Mouse (Mus musculus) CD8-positive naive resting alpha-beta T cell, adult 2 months (primary cell): Measurements from ENCODE around the gene Pmpca.

Experiments used
- DNase-seq, 2 experiments: peaks; one replicate each; pipeline ENCODE4 v3.0.0; 2022; ENCODE audit warnings: low read depth in 2 of 2, low spot score in 2 of 2

Gene Pmpca

DNA sequence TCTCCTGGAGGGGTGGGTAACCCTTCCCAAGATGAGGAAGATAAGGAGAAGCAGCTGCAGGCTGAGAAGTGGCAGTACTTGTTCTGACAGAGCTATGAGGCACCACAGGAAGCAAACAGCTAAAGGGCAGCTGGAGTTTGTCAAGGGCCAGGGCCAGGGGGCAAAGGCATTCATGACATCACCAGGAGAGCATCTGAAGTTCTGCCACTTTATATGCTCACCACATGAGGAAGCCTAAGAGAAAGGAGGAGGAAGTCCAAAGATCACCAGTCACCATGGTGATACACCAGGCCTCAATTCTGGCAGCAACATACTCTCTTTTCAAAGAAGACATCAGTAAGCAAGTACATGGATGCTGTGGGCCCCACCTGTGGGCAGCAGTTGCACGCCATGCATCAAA, 33.9 kb downstream of the Pmpca start:
- DNase-seq: no peak

DNA sequence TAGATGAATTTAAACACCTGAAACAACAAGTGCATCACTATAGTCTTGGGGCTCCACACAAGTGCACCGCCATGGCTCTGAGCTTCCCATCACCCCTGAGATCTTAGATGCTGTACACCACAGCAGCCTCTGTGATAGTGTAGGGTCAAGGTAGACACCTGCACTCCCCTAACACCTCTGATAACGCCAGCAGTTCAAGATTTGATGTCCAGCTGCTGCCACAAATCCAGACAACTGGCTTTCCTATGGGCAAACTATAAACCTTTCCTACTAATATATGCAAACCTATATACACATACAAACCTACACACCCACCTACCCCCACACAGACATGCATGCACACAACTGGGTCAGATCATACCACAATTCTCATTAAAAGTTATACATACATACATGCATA, 35.4 kb downstream of the Pmpca start:
- DNase-seq: no peak

DNA sequence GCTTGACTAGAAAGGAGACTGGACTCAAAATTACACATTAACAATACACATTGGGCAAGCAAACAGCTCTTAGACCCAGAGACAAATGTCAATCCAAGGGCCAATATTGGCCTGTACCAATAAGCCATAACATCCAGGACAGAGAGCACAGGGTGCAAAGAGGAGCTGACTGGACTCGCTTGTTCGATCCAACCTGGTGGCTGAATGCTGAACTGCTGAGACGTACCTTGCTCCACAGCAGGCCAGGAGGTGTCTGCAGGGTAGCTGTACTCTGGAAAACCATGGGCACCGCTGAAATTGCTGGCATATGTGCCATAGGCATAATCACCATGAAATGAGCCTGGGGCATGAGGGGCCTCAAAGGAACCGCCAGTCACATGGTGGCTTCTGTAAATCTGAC, 40.7 kb downstream of the Pmpca start:
- no peak for DNase-seq

DNA sequence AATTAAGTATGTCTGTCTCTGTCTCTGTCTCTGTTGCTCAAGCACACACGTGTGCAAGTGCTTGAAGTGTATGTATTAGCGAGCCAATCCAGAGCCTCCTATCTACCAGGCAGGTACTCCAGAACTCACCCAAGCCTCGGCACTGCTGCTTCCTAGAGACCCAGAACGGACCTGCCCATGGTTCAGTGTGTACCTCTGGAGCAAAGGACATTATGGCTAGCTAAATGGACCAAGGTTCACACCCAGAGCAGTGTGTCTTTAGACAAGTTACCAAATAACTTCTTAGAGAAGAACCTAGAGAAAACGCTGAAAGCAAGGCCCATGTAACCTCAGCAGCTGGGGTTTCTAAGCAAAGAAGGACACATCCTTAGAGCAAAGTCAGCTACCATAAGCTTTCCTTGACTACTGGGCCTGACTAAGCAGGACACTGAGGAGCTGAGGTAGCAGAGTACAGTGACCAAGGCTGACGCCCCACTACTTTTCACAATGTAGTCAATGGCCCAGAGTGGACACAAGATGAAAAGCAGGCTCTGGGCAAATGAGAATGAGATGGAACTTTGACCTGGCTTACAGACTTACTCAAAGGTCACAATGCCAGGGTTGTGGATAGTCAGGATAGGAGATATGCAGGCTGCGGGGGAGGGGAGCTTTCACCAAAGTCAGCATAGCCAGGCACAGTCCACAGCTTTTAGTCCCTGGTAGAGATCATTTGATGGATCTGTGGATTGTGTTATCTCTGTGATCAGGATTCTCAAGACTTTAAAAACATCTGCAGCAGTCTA, 45.8 kb downstream of the Pmpca start:
- DNase-seq: no peak

DNA sequence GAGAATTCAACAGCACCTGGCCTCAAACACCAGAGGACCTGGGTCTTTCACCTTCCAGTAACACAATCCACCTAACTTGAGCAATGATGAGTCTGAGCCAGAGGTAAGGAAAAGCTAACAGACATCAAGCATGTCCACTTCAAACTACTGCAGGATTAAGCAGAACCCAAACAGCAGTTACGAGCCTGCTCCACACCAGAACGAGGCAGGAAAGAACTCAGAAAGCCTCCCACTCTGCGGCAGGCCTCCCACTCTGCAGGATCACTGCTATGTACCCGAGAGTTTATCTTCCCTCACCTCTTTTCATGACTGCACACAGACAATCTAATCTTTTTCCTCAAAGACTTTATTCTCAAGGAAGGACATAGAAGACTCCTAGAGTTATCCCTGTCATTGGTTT, 48.1 kb downstream of the Pmpca start:
- no peak for DNase-seq

DNA sequence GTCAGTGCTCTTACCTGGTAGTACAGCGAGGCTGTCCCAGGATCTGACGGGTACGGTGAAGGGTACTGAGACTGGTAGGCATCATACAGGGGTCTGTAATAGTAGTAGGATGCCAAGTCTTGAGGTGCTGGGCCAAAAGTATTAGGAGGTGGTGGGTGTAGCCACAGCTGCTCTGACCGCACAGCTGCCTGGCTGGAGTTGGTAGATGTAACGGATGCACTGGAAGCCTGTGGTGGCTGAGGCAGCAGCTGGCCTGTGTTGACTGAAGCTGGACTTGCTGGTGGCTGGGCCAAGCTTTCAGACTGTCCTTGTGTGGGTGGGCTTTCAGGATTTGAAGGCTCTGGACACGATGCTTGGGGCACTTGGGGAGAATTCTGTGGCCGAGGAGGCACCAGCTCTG, 49.2 kb downstream of the Pmpca start:
- no peak for DNase-seq

DNA sequence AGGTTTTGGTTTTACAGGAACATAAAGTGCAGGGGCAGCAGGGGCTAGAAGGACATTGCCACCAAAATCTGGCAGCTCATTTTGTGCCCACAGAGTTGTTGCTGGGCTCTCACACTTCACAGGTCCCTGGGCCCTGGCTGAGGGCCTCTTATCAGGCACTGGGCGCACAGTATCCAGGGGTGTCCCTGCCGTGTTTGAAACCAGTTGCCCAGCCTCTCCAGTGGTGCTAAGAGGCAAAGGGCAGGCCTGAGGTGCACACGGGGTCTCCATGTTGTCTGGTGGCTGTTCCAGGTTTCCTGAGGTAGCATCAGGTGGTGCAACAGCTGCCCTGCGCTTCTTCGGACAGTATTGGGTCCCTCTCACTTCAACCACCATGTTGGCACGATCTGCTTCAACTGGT, 50.5 kb downstream of the Pmpca start:
- DNase-seq: no peak

DNA sequence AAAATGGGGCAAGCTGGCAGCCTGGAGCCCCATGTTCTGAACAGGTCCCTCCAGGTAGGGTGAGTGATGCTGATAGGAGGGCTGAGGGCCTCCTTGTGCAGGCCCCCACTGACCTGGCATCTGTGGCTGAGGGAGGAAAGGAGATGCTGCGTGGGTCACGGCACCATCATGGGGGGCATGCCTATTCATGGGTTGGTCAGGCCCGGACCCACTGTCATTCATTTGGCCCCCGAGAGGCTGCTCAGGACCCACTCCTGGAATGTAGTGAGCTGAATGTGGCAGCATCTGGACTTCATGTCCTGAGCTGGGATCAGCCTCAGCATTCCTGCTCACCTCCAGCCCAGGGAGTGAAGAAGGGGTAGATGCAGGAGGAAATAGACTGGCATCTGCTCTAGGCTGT, 52.1 kb downstream of the Pmpca start:
- no peak for DNase-seq

DNA sequence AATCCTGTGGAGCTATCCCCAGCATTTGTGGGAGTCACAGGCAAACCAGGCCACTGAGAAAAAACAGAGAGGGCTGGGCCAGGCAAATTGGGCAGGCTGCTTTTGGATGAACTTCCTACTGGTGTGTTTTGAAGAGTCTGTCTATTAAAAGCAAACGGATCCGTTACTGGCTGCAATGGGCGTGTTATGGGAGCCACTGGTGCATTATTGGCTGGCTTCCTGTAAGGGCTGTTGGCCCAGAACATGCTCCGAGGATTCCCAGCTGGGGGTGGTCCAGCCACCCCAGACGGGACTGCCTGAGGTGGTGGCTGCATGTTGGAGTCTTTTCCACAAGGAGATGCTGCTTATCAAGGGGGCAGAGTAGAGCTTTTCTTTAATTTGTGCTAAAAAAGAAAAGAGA, 52.5 kb downstream of the Pmpca start:
- no peak for DNase-seq

DNA sequence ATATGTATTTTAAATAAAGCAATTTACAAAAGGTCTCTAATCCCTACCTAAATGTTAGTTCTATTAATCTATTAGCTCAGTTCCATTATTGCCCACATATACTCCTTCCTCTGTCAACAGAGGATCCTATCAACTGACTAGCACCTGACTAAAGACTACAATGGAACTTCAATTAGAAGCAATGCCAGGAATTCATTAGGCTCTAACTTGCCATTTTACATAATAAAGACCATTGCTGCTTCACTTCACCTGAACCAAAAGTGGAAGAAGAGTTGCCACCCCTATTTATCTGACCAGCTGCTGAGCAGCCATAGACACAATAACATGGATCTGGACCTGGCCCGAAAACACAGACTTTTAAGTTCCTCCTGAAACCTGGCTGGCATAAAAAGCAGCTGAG, 53.7 kb downstream of the Pmpca start:
- DNase-seq: no peak

DNA sequence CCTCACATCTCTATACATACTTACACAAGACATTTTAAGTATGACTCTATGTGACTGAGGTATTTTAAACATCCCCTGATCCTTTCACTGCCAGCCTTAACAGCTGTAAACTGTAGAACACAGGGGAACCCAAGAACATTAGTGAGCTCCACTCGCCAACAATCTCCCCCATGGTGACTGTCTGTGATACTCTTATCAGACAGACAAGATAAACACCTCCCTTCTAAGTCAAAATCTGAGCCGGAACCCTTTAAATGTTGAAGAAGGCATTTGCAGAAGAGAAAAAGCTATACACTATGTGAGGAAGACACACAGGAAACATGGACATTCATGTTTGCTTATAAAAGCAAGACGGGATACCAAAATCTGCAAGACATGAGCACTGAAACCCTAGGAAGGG, 54.7 kb downstream of the Pmpca start:
- DNase-seq: no peak

DNA sequence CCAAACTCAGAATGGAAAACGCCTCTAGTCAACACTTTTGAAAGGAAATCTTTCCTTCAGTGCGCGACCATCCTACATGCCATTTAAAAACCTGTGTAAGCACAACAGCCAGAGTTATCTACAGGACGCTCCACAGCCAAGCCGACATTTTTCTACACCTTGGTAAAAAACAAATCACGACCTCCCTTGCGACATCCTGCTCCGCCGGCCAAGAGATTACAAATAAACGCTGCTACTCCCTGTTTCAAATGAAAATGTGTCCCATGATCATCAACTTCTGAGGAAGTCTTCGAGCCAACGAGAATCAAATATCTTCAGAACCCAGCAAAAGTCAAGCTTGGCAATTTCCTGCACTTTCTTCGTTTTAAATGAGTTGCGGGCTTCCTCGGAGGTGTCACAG, 55.2 kb downstream of the Pmpca start:
- no peak for DNase-seq

DNA sequence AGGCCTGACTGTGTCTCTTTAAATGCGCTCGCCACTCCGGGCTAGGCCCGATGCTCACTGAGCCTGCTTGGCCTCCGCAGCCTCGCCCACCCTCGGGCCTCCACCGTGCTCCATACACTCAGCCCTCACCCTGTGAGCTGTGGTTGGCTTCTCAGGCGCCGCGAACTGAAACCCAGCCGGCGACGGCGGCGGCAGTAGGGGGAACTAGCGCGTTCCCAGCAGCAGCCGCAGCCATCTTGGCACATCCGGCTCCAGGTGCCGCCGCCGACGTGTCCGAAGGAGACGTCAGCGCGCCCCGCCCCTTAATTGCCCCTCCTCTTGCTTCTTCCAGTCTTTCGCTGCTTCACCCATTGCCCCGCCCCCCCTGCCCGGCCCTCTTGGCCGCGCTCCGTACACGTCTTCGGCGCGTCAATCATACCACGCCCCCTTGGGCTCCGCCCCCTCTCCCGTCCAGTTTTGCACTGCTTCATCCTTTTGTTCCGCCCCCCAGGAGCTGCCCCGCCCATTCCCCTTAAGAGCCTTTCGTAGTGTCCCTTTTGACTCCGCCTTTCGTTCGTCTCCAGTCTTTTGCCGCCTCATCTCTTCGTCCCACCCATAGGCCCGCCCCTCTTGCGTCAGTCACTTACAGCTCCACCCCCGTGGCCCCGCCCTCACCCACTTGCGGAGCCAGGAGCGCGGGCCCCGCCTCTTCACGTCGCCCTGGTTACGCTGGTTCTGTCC, 56.0 kb downstream of the Pmpca start, which contains the start of gene Sec16a:
Gene Sec16a, minus strand, starts transcription at position 271 of the 720 bp plus-strand sequence.
- peak; percentile 99 to 100 for DNase-seq

DNA sequence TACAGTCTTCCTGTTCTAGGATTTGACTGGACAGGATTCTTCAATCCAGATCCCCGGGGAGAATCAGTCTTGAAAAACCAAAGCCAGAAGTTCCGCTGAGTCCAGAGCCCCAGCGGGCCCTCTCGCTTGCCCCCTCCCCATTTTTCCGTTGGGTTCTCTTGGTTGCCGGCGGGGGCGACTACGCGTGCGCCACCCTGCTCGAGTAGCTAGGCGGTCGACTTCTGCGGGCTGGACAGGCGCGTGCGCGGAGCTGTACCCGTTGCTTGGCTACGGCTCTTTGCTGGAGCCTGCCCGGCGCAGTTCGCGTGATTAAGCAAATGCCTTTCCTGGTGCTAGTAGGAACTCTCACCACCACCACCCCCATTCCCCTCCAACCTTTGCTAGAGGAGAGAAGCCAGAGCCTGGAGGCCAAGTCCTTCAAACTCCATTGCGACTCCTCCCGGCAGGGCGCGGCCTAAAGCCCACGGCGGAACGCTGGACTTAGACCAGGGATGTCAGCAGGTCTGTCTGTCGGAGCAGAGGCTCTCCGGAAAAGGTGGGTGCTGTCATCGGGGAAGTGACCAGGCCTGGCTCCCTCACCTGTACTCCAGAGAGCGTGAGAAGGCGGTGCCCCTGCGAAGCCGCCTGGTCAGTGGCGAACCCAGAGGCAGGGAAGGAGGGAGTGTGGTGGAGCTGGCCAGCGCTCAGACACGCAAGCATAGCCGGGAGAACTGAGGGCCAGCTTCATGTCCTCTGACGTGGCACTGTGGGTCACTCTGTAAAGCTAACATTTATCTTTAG, 56.7 kb downstream of the Pmpca start:
- no peak for DNase-seq

DNA sequence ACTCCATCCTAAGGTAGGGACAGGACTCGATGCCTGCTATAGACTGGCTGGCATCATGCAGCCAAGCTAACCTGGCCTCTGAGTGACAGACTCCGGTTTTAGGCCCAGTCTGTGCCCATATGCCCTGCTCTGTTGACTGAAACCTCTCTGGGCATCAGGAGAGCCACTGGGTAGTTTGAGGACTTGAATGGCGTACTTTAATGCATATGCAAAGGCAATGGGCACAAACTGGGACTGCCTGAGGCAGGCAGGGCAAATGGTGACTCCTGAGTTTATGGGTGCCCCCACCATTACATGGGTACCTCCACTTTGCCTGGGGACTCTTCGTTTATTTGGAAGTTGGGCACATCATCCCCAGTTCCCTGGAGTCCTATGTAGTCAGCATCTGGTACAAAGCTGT, 57.5 kb downstream of the Pmpca start:
- DNase-seq: no peak
